Mouse (Mus musculus) liver, embryonic 11.5 days (tissue): ENCODE data around the gene Evi2a. TPM values are rescaled to one million over a fixed set of nuclear protein-coding genes. Genes with fewer than 3 reads are reported as not detected.

Experiments
- ATAC-seq: fragments of 200-750 bp; cut with Nextera tagmentation; replicated peaks from 2 replicates; pipeline ENCODE4 v1.8.0; 2017; ENCODE audit warnings: moderate number of reproducible peaks, mild to moderate bottlenecking, moderate TSS enrichment, moderate library complexity; ENCODE audit not compliant: low FRiP score
- DNase-seq: peaks from one replicate; pipeline ENCODE4 v3.0.0-alpha.2; 2017; ENCODE audit warnings: low spot score
- H3K27ac ChIP-seq: fragments of 300-500 bp; sonication (generic); 2 replicates; pipeline ENCODE4 v1.5.1; 2014; ENCODE audit warnings: mild to moderate bottlenecking, low read depth, low read length, control low read depth
- H3K27me3 ChIP-seq: fragments of 300-500 bp; sonication (generic); replicated peaks from 2 replicates; pipeline ENCODE4 v1.6.1; 2014; ENCODE audit warnings: low read length, mixed read lengths; ENCODE audit not compliant: control insufficient read depth, insufficient read depth
- H3K36me3 ChIP-seq: fragments of 300-500 bp; sonication (generic); 2 replicates; pipeline ENCODE4 v1.6.1; 2014; ENCODE audit warnings: mild to moderate bottlenecking, low read length, moderate library complexity, mixed read lengths; ENCODE audit not compliant: control insufficient read depth, insufficient read depth
- H3K4me1 ChIP-seq: fragments of 300-500 bp; sonication (generic); replicated peaks from 2 replicates; pipeline ENCODE4 v1.6.1; 2014; ENCODE audit warnings: low read length, mixed read lengths; ENCODE audit not compliant: control insufficient read depth, insufficient read depth
- H3K4me2 ChIP-seq: fragments of 300-500 bp; sonication (generic); 2 replicates; pipeline ENCODE4 v1.6.1; 2014; ENCODE audit warnings: mild to moderate bottlenecking, control low read depth, moderate library complexity
- H3K4me3 ChIP-seq: fragments of 300-500 bp; sonication (generic); 2 replicates; pipeline ENCODE4 v1.5.1; 2014; ENCODE audit warnings: low read depth, low read length, control low read depth
- H3K9ac ChIP-seq: fragments of 300-500 bp; sonication (generic); 2 replicates; pipeline ENCODE4 v1.6.1; 2014; ENCODE audit warnings: low read depth, low read length, control low read depth
- H3K9me3 ChIP-seq: fragments of 300-500 bp; sonication (generic); 2 replicates; pipeline ENCODE4 v1.6.1; 2016; ENCODE audit warnings: low read length, inconsistent platforms, mixed read lengths; ENCODE audit not compliant: control insufficient read depth
- WGBS: fragments of 180-500 bp; shearing (Covaris S2); extraction: QIAGEN DNeasy Blood & Tissue Kit; methylation state at CpG from one replicate; pipeline ENCODE4 v1.1.7; 2014; 5-methylcytosine and 5-hydroxymethylcytosine counted together
- polyA plus RNA-seq: library from polyadenylated mRNA; unstranded; fragments of >200 nt; fragmentation: Nextera tagmentation; extraction: Ambion mirVana; gene quantifications from 2 replicates; pipeline ENCODE4 v1.2.1, GENCODE M21; 2014

Gene Evi2a
- 5.7 and 5.9 TPM in 2 replicates for polyA plus RNA-seq

DNA sequence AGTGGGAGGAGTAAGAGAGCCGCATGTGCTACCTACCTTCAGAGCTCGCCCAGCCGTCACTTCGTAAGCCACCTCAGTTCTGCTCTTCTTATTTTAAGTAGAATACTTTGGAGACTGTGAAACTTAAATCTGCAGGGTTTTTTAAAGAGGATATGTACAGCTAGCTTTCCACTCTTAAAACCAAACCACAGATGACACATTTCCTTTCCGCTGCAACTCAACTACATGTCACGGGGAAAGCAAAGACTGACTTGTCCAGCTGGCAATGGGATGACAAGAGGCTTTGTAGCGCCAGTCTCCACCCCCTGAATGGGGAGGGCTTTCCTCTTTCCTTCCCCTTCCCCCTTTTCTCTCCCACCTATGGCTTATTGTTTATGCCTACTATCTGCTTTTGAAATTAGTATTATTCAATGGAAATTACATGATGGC lies at the start of gene Evi2a, which contains the start of gene Evi2:
TSS of gene Evi2a (minus strand) at position 277 of the 429 bp plus-strand sequence.
TSS of gene Evi2 (minus strand) at position 257 of the 429 bp plus-strand sequence.
- Histone ChIP-seq H3K4me2 (peak within 1 kb of the TSS; percentile 42), H3K9ac (no peak within 1 kb of the TSS), H3K9me3 (no peaks in the 10 kb centered on the region), H3K27me3 (no peaks in the 10 kb centered on the region), H3K27ac (no peak within 1 kb of the TSS), H3K4me3 (peak within 1 kb of the TSS; percentile 26; the same call in 1 of the 2 replicates), H3K36me3 (peaks cover 4% of the 10 kb centered on the region; the same call in 1 of the 2 replicates), H3K4me1 (peaks cover 49% of the 10 kb centered on the region)
- 47% methylated on average over 7 of the region's 7 CpGs for WGBS
- DNase-seq, result no peak
- ATAC-seq, result no peak

DNA sequence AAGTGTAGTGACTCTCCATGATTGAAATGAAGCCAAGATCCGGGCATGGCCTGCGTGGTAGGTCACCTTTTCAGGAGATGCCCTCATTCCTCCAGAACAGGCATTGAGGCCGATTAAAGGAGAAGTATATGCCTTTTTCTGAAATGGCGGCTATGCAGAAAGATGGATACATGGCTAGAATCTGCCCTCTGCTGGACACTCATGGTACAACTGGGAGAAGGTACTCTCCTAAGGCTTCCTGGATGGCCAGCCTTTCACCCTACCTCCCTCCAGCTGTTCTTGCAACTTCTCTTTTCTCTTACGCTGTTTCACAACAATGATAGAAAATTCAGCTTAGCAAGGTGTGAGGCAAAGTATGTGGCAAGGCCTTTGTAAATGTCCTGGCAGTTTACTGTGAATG lies 47.3 kb upstream of the Evi2a start:
- no peaks in the 10 kb centered on the region for H3K4me1 ChIP-seq
- ATAC-seq, result no peak; the same call in 1 of the 2 replicates
- no peak overlapping the region for H3K27ac ChIP-seq
- WGBS, result 40% methylated on average over 5 of the region's 5 CpGs
- H3K9me3 ChIP-seq, result no peaks in the 10 kb centered on the region
- H3K27me3 ChIP-seq, result no peaks in the 10 kb centered on the region
- H3K9ac ChIP-seq, result no peak overlapping the region
- no peak overlapping the region for H3K4me3 ChIP-seq
- DNase-seq, result peak; percentile 46
- no peak overlapping the region for H3K4me2 ChIP-seq
- H3K36me3 ChIP-seq, result no peaks in the 10 kb centered on the region

DNA sequence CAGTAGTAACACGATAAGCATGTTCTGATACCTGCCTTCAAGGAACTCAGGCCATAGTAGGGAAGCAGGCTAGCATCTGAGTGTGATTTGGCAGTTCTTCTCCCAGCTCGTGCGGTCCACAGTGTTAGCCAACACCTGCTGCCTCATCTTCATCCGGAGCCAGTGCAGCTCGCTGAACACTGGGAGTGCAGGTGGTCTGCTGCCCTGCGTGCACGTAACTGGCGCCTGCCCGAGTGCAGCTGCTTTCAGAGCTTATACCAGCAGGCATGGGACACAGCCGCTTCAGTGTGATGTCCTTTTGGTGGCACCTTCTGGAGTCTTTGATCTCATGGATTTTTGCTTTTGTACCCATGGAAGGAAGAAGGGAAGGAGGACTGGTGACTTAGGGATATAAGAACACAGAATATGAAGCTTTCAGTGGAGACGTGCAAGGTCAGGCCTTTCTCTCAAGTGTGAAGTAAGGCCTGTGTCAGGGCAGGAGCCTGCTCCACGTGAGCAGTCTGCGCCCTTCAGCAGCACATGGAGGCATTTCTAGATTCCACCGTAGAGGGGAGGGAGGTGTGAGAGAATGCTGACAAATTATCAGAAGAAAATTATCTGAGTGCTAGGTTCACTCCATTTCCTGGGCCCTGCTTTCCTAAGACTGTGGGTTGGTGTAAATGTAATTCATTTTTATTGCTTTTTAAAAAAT lies 45.1 kb upstream of the Evi2a start:
- no peaks in the 10 kb centered on the region for H3K27me3 ChIP-seq
- no peak overlapping the region for H3K4me3 ChIP-seq
- H3K4me2 ChIP-seq, result no peak overlapping the region
- no peaks in the 10 kb centered on the region for H3K4me1 ChIP-seq
- DNase-seq (no peak), ATAC-seq (no peak)
- 0 out of 2 replicates have a peak, but pooled peaks cover 2% of the 10 kb centered on the region for H3K36me3 ChIP-seq
- no peak overlapping the region for H3K27ac ChIP-seq
- WGBS, result 88% methylated on average over 14 of the region's 14 CpGs
- no peaks in the 10 kb centered on the region for H3K9me3 ChIP-seq
- no peak overlapping the region for H3K9ac ChIP-seq

DNA sequence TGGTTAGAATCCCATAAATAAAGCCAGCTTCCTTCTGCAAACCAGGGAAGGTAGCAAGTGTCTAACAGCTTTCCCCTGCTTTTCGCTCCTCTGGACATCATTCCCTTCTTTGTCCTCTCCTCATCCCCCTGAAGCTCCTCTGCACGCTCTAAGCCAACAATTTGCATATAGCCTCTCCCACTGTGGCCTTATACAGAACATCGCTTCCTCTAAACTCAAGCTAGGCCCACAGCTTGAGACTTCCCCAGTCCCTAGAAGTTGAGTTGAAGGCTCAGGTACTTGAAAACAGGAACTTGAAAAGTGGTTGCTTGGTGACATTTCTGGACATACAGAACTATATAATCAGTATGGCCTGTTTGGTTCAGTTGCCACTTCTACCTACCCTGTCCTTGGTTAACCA lies 43.4 kb upstream of the Evi2a start:
- 81% methylated on average over 3 of the region's 3 CpGs for WGBS
- Histone ChIP-seq H3K4me3 (no peak overlapping the region), H3K27me3 (no peaks in the 10 kb centered on the region), H3K27ac (no peak overlapping the region), H3K4me2 (no peak overlapping the region), H3K9ac (no peak overlapping the region), H3K36me3 (0 out of 2 replicates have a peak, but pooled peaks cover 3% of the 10 kb centered on the region), H3K4me1 (no peaks in the 10 kb centered on the region), H3K9me3 (no peaks in the 10 kb centered on the region)
- DNase-seq, result no peak
- no peak for ATAC-seq

DNA sequence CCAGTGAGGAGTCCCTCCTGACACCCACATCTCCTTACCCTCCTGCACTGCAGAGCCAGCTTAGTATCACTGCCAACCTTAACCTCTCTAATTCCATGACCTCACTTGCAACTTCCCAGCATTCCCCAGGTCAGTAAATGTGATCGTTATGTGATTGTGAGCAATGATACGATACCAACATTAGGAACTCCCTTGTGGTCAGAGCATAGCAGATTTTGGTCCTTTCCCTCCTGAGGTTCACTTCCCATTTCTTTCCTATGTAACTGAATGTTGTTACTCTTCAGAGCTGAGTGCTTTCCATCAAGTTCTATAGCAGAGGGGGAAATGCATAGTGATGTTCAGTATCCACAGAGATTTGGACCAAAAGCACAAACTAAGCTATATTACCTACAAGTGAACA lies 39.9 kb upstream of the Evi2a start:
- Histone ChIP-seq H3K4me2 (no peak overlapping the region), H3K9ac (no peak overlapping the region), H3K36me3 (peaks cover 15% of the 10 kb centered on the region), H3K27me3 (no peaks in the 10 kb centered on the region), H3K9me3 (no peaks in the 10 kb centered on the region), H3K4me1 (no peaks in the 10 kb centered on the region), H3K4me3 (no peak overlapping the region), H3K27ac (no peak overlapping the region)
- 88% methylated on average over 2 of the region's 2 CpGs for WGBS
- DNase-seq, result no peak
- ATAC-seq, result no peak

DNA sequence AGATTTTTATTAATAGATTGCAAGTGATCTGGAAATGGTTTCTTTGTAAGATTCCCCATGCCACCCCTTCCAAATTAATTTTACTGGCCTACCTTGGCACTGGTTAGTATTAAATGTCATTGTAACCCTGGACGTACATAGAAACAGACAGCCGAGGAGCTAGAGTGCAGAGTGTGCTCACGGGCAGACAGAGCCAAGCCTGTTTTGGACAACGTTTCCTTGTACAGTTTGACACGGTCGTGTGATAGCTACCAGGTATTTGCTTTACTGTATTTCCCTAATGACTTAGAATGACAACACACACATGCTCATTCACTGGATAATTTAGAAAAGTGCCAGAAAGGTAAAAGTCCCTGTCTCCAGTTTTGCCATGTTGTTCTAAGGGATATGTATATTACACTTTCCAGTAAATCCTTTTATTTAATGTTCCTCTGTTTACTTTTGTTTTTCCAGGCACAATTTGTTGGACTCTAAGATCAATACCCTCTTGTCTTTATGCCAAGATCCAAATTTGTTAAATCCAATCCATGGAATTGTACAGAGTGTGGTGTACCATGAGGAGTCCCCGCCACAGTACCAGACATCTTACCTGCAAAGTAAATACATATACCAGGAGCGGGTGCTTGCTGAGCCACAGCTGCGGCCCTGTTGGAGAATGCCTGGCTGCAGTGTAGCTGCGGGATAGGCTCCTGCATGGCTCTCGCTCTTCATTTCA lies 37.9 kb upstream of the Evi2a start:
- H3K4me3 ChIP-seq, result no peak overlapping the region
- DNase-seq, result no peak
- H3K9me3 ChIP-seq, result no peaks in the 10 kb centered on the region
- no peak overlapping the region for H3K4me2 ChIP-seq
- no peaks in the 10 kb centered on the region for H3K27me3 ChIP-seq
- no peaks in the 10 kb centered on the region for H3K4me1 ChIP-seq
- no peak for ATAC-seq
- H3K36me3 ChIP-seq, result peaks cover 17% of the 10 kb centered on the region
- no peak overlapping the region for H3K9ac ChIP-seq
- 90% methylated on average over 11 of the region's 11 CpGs for WGBS
- no peak overlapping the region for H3K27ac ChIP-seq

DNA sequence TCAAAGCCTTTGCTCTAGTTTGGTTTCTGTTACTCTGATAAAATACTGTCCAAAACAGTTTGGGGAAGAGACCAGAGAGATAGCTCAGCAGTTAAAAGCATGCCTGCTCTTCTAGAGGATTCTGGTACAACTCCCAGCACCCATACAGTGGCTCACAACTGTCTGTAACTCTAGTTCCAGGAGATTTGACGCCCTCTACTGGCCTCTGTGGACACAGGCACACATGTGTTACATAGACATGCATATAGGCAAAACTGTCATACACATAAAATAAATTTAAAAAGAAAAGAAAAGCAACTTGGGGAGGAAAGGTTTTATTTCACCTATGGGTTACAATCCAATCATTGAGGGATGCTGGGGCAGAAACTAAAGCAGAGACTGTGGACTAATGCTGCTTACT lies 36.5 kb upstream of the Evi2a start:
- Histone ChIP-seq H3K9me3 (no peaks in the 10 kb centered on the region), H3K36me3 (peaks cover 17% of the 10 kb centered on the region), H3K4me3 (no peak overlapping the region), H3K4me1 (no peaks in the 10 kb centered on the region), H3K4me2 (no peak overlapping the region), H3K9ac (no peak overlapping the region), H3K27me3 (no peaks in the 10 kb centered on the region), H3K27ac (no peak overlapping the region)
- no peak for DNase-seq
- WGBS, result 65% methylated on average over 1 of the region's 1 CpGs
- no peak for ATAC-seq

DNA sequence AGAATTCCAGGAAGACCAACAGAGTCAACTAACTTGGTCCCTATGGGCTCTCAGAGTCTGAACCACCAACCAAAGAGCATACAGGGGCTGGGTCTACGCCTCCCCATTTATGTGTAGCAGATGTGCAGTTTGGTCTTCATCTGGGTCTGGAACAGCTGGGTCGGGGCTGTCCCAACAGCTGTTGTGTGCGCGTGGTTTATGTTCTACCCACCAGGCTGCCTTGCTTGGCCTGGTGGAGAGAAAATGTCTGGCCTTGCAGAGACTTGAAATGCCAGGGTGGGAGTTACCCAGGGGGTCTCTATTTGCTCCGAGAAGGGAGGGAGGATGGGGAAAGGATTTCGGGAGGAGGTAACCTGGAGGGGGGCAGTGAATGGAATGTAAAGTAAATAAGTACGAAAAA lies 33.1 kb upstream of the Evi2a start:
- peaks cover 14% of the 10 kb centered on the region for H3K36me3 ChIP-seq
- H3K9ac ChIP-seq, result no peak overlapping the region
- H3K4me3 ChIP-seq, result no peak overlapping the region
- no peak overlapping the region for H3K27ac ChIP-seq
- WGBS, result 92% methylated on average over 7 of the region's 7 CpGs
- DNase-seq, result no peak
- H3K4me1 ChIP-seq, result no peaks in the 10 kb centered on the region
- no peaks in the 10 kb centered on the region for H3K9me3 ChIP-seq
- no peak overlapping the region for H3K4me2 ChIP-seq
- ATAC-seq, result no peak
- H3K27me3 ChIP-seq, result no peaks in the 10 kb centered on the region
